Mouse (Mus musculus) heart, adult 8-10 months (tissue): ENCODE data around the gene Sycn. TPM values are rescaled to one million over a fixed set of nuclear protein-coding genes. Genes with fewer than 3 reads are reported as not detected.
"Not testable (repeated sequence)": the region's sequence is repeated elsewhere in the genome, so short reads cannot be mapped to it uniquely, and the experiment has no call there.

Experiments used
- DNase-seq: peaks from one replicate; pipeline ENCODE4 v3.0.0; 2022; ENCODE audit warnings: low spot score
- total RNA-seq, 4 experiments: library from RNA; stranded (reverse); gene quantifications; 2 replicates each; pipeline ENCODE4 v1.2.4; 2022

Gene Sycn
- not detected for total RNA-seq

- DNase-seq, result no peak
These were observed at the start of gene Sycn for GRCm38 (mm10) chr7:28540526-28540925. Gene Sycn, plus strand, starts transcription at chr7:28540885.

- DNase-seq, result no peak
These were observed 49.8 kb upstream of the Sycn start for GRCm38 (mm10) chr7:28490903-28491302.

- DNase-seq, result no peak
These were observed 48.4 kb upstream of the Sycn start for GRCm38 (mm10) chr7:28492310-28492709.

GRCm38 (mm10) chr7:28495426-28495825 lies 45.3 kb upstream of the Sycn start:
- no peak for DNase-seq

- no peak for DNase-seq
These were observed 35.1 kb upstream of the Sycn start for GRCm38 (mm10) chr7:28505585-28505984.

- not testable (repeated sequence) for DNase-seq
These were observed 31.6 kb upstream of the Sycn start for GRCm38 (mm10) chr7:28509121-28509520.

GRCm38 (mm10) chr7:28510405-28510974 lies 30.2 kb upstream of the Sycn start, which contains the start of gene Ifnl2:
Gene Ifnl2, minus strand, starts transcription at chr7:28510455.
- not testable (repeated sequence) for DNase-seq

GRCm38 (mm10) chr7:28511441-28511840 lies 29.2 kb upstream of the Sycn start:
- DNase-seq, result no peak

GRCm38 (mm10) chr7:28522536-28522935 lies 18.1 kb upstream of the Sycn start, which contains the start of gene Ifnl3:
Gene Ifnl3, plus strand, starts transcription at chr7:28522836.
- DNase-seq, result not testable (repeated sequence)

GRCm38 (mm10) chr7:28527922-28528719 lies 12.6 kb upstream of the Sycn start:
- DNase-seq, result peak; percentile 66

GRCm38 (mm10) chr7:28532005-28532404 lies 8.7 kb upstream of the Sycn start:
- DNase-seq, result no peak

GRCm38 (mm10) chr7:28538886-28539285 lies 1.8 kb upstream of the Sycn start:
- not testable (repeated sequence) for DNase-seq

- DNase-seq, result no peak
These were observed 3.4 kb downstream of the Sycn start for GRCm38 (mm10) chr7:28544051-28544601.

- DNase-seq, result no peak
These were observed 4.6 kb downstream of the Sycn start for GRCm38 (mm10) chr7:28545048-28545890.

GRCm38 (mm10) chr7:28545891-28546210 lies 5.2 kb downstream of the Sycn start:
- DNase-seq, result no peak

- no peak for DNase-seq
These were observed 6.0 kb downstream of the Sycn start for GRCm38 (mm10) chr7:28546649-28547048.

- no peak for DNase-seq
These were observed 6.5 kb downstream of the Sycn start, which contains the start of gene Nccrp1 for GRCm38 (mm10) chr7:28547154-28547553. Gene Nccrp1, minus strand, starts transcription at chr7:28547254.

- DNase-seq, result no peak
These were observed 6.9 kb downstream of the Sycn start for GRCm38 (mm10) chr7:28547628-28548027.

- DNase-seq, result no peak
These were observed 12.4 kb downstream of the Sycn start for GRCm38 (mm10) chr7:28553076-28553475.

- DNase-seq, result no peak
These were observed 15.4 kb downstream of the Sycn start for GRCm38 (mm10) chr7:28555939-28556535.

- no peak for DNase-seq
These were observed 16.4 kb downstream of the Sycn start for GRCm38 (mm10) chr7:28557069-28557468.
